Mouse (Mus musculus) testis, adult 2 months (tissue): ENCODE data around the gene Ube2j1.

Experiments
- CTCF ChIP-seq: fragments of 200-500 bp; IDR thresholded peaks from 2 replicates; pipeline ENCODE4 v1.5.1; 2012; ENCODE audit warnings: low read depth, mild to moderate bottlenecking, inconsistent platforms, low read length, moderate library complexity; ENCODE audit not compliant: control insufficient read depth, insufficient read depth, insufficient replicate concordance
- POLR2A ChIP-seq: fragments of 200-500 bp; IDR thresholded peaks from 2 replicates; pipeline ENCODE4 v1.6.1; 2012; ENCODE audit warnings: low read depth, mild to moderate bottlenecking, inconsistent platforms, low read length, moderate library complexity; ENCODE audit not compliant: control insufficient read depth

DNA sequence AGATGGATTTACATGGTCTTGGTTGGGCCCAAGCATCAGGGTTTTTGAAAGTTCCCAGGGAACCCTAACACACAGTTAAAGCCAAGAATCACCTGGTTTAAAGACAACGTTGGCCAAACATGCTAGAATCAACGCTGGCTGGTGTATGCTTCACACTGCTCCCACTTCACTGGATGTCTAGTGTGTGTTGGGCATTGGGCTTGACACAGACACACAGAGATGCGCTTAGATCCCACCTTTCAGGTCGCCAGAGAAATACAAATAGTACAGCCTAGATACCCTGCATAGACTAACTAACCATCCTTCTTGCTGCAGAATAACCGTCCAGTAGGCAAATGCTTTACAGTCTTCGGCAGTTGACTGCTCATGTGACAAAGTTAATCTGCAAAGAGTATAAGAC is 39.1 kb downstream of the Ube2j1 start:
- no peak for TF ChIP-seq CTCF
- TF ChIP-seq POLR2A = no peak
